Mouse (Mus musculus): ENCODE measurements at regions not wholly inside any gene's neighbourhood (a gene's known extent, or its start where the extent isn't known, plus 50 kb on each side); places are given as distances from the start of the nearest gene placed in this dataset.

DNA sequence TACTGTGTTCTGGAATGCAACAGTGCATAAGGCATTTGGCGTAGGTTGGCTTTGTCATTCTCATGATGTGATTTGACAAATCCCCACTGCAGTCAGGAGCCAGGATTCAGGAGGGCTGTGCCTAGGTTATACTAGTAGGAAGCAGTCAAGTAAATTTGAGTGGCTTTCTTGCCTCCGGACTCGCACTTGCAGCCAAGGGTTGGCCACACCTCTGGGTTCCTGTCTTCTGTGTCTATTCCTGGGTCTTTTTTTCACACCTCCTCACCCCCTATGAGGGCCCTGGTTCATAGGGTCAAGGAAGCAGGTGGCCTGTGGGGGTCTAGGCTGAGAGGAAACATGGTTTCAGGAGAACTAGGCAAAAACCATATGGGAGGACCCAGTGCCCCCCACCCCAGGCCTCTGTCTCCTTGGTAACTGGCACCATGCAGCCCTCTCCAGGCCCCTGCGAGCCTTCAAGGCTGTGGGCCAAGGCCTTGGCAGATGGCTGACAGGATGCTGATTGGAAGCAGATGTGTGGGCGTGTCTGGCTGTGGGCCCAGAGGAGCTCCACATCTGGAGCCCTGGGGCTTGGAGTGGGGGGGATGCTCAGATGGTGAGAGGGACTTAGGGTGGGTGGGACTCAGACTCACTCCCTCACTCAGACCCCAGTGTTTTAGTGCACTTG lies 195.7 kb downstream of the Rgs3 start:
- DNase-seq (ENCODE audit: low read depth, low spot score) = peak; percentile 94

GRCm38 (mm10) chr4:62756721-62757206 lies 197.1 kb downstream of the Rgs3 start:
- no peak for DNase-seq (ENCODE audit: low read depth, low spot score)

GRCm38 (mm10) chr4:62760748-62761604 lies 201.3 kb downstream of the Rgs3 start:
- no peak for DNase-seq (ENCODE audit: low read depth, low spot score)

DNA sequence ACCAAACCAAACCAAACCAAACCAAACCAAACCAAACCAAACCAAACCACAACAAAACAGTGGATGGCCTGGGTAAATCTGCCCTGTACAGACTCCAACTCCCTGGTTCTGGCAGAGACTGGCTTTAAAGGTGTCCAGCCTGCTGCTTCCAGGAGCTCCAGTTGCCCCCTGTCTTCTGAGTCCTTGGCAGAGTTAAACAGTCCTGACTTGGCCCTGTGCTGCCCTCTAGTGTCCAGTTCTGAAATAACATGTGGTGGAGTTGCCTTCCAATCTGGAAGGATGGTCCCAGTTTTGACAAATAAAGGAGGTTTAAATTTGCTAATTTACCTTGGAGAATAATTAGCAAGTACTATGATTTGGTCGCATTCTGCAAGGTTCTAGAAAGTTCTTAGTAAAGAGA lies 202.0 kb downstream of the Rgs3 start:
- DNase-seq (ENCODE audit: low read depth, low spot score) = peak; percentile 79

- DNase-seq (ENCODE audit: low read depth, low spot score) = peak; percentile 84
These were observed 201.4 kb upstream of the Zfp618 start for GRCm38 (mm10) chr4:62763990-62764389.

DNA sequence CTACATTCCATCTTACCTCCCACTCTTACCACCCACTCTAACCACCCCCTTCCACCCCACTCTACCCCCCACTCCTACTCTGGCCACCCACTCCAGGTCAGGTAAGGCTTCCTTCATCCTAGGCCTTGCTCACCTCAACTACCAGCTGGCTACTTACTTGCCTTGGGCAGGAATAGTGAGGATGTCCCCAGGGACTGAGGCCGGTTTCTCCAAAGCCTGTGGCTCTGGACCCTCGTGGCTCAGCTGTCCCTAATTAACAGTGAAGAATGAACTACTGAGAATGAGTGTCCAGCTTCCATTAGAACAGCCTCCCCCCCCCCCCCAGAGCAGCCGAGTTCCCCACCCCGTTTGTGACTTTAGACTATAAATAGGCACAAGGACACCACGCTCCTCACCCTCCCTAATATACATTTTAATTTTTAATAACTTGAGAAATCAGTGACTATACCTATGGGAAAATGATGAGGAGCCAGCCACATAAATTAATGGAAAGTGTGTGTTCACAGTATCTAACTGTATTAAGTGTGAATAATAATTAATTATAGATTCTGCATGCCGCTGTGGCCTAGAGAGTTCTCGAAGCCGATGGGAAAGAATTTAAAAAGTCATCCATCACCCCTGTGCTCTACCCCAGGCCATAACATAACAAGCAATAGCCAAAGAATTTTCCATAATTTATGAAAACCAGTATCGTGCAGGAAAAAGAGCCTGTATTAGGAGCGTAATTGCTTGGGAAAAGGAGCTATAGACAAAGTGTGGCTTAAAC lies 195.7 kb upstream of the Zfp618 start:
- no peak for DNase-seq (ENCODE audit: low read depth, low spot score)

- no peak for DNase-seq (ENCODE audit: low read depth, low spot score)
These were observed 190.3 kb upstream of the Zfp618 start for GRCm38 (mm10) chr4:62775005-62775609.

DNA sequence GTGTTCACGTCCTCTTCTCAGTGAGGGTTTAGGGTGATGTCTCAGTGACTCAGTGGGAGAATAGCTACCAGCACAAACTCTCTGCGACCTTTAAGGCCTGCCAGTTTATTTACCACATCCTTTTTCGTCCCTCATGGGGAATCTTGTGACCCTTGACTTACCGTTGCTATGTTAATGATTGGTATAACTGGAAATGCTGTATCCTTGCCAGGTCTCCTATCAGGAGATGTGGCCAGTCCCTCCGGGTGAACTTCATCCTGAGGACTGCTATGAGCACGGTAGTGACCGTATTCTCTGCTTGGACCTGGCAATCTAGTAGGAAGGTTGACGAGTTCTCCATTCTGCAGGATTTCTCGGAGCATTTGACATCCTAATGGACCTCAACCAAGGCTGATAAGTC lies 188.5 kb upstream of the Zfp618 start:
- no peak for DNase-seq (ENCODE audit: low read depth, low spot score)

GRCm38 (mm10) chr4:62777436-62777835 lies 187.9 kb upstream of the Zfp618 start:
- DNase-seq (ENCODE audit: low read depth, low spot score) = no peak

DNA sequence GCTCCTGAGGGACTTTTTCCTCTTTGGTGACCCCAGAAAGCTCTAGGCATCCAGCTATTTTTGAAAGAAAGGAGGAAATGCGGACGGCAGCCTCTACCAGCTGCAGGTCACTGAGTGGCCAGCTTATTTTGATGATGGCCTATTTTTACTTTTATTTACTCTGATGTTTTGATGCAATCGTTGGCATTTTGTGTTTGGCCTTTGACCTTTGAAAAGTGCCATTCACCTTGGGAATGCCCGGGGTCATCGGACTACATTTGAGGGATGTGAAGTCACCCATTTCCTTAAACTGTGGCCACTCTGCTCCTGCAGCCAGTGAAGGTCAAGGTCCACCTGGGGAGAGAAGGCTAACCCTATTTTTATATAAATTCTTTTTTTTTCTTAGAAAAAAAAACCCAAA lies 186.8 kb upstream of the Zfp618 start:
- DNase-seq (ENCODE audit: low read depth, low spot score) = no peak

DNA sequence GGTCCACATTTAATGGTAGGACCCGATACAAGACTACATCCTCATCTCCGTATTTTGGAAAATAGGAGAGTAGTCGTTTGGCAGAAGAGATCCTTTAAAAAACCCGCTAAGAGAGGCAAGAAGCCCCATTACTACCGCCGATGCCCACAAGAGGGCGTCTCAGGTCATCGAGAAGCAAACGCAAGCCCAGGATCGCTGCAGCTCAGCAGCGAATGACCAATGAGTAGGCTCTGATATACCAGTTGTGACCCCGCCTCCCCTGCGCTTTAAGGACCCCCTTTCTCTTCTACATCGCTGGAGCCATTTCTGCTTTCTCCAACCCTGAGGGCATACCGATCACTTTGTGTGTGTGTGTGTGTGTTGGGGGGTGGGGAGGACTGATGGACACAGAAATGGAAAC lies 185.0 kb upstream of the Zfp618 start:
- peak; percentile 96 for DNase-seq (ENCODE audit: low read depth, low spot score)

DNA sequence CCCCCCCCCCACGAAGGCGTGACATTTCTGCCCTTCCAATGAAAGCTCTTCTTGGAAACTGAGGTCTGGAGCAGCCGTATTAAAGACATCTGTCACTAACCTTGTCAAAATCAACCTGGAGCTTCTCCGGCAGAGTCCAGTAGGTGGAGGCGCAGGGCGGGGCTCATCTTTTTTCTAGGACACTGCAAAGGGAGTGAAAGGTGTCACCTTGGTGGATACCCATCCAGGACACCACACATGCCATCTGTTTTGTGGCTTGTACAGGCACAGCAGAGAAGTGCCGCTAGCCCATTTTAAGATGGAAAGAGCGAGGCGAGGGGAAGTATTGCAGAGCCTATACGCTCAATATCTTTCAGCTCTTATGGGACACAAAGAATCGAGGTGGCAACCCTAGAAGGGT lies 184.5 kb upstream of the Zfp618 start:
- no peak for DNase-seq (ENCODE audit: low read depth, low spot score)

DNA sequence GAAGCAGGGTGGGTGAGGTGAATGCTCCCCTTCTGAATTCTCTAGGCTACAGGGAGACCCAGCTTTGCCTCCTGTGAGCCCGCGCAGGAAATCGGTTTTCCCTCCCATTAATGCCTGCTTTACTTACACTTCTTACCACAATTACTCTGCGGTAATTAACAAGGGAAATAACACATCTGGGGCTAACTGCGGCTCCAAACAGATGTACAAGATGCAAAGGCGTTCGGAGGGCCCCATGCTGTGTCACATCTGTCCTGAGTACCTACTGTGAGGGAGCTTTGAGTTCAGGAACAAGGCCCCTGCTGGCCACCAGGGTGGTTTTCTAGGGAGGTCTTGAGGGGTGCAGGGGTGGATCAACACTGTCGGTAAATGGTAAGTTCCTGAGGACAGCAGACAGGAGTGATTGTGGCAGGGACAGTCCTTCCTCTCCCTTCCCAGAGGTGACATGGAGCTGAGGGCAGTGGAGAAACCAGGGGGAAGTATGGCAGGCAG lies 184.0 kb upstream of the Zfp618 start:
- no peak for DNase-seq (ENCODE audit: low read depth, low spot score)

GRCm38 (mm10) chr4:62785711-62786110 lies 179.7 kb upstream of the Zfp618 start:
- DNase-seq (ENCODE audit: low read depth, low spot score) = no peak

DNA sequence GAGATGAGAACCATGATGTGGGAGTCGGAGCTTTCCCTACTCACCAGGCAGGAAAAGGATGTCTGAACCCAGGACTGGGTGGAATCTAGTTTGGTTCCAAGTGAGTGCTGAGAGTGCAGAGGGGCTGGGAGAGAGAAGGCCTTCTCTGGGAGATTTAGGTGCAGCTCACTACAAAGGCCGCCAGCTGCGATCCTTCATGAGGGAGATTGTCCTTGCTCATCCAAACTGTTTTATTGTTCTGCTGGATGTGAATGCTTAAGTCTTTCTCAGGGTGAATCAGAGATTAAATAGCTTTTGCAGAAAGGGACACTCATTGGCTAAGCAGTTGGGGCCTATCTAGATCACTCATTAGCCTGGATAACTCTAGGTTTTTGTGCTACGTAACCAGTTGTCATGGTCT lies 175.7 kb upstream of the Zfp618 start:
- no peak for DNase-seq (ENCODE audit: low read depth, low spot score)

- DNase-seq (ENCODE audit: low read depth, low spot score) = no peak
These were observed 171.8 kb upstream of the Zfp618 start for GRCm38 (mm10) chr4:62793582-62793981.

DNA sequence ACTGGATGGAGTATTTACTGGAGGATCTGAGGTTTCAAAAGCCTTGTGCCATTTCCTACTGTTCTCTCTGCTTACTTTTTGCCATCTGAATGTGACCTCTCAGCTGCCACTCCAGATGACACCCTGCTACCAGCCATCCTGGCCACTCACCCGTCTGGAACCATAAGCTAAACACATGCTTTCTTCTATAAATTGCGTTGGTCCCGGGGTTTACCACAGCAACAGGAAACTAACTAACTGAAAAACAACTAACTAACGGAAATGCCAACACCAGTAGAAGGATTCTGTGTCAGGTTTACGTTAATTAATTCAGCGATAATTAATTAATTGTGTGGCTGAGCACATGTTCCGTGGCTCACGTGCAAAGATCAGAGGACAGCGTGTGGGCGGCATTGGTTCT lies 169.8 kb upstream of the Zfp618 start:
- no peak for DNase-seq (ENCODE audit: low read depth, low spot score)

- no peak for DNase-seq (ENCODE audit: low read depth, low spot score)
These were observed 165.4 kb upstream of the Zfp618 start for GRCm38 (mm10) chr4:62799923-62800322.

- DNase-seq (ENCODE audit: low read depth, low spot score) = no peak
These were observed 159.5 kb upstream of the Zfp618 start for GRCm38 (mm10) chr4:62805841-62806240.

GRCm38 (mm10) chr4:62806786-62807185 lies 158.6 kb upstream of the Zfp618 start:
- DNase-seq (ENCODE audit: low read depth, low spot score) = no peak

DNA sequence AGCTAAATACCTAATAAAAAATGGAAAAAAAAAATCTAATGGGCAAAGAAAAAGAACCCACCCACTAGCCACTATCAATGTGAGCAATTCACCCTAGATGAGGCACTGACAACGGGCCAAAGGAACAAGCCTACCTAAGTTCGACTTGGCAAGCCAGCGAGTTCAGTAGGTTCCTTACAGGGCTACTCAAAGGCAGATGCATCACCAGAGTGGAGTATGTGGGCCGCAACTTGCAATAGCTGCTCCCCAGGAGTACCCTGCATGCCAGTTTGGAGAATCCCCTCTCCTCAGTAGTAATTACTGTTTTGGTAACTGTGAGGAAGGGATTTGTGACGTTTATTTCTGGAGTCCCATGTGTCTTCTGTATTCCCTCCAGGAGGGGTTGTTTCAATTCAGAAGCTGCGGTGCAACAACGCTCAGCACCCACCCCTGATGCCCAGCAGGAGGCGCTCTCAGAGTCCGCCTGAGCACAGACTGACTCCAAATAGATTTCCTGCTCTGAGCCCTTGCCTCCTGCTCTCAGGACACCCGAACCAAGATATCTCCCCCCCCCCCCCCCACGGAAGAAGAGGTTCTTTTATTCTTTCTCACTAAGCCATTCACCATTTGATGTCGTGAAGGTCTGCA lies 157.3 kb upstream of the Zfp618 start:
- DNase-seq (ENCODE audit: low read depth, low spot score) = no peak
